In genomic region chr17:33955555-33956214, GRCm38 (mm10) we compare ENCODE assay signal across 7 mouse cellular contexts. TPM values are rescaled to one million over a fixed set of nuclear protein-coding genes. Genes with fewer than 3 reads are reported as not detected.
DNase-seq lines count a peak whose midpoint lies in the region; ATAC-seq and TF ChIP-seq lines count a peak whose summit lies in the region.

Gene Vps52 (plus strand): TSS chr17:33955812.
Gene Rps18 (minus strand): TSS chr17:33956001.

- intact Hi-C loops in left cerebral cortex, postnatal 4 days (cut with DNase I): loop anchor here (5.0 kb wide), 1 partner anchor 67 kb away; the partner anchor contains the start of gene Ring1

- H3K9me3 ChIP-seq in embryonic facial prominence, embryonic 10.5 days: no peaks in the 10 kb centered on the region
- H3K9me3 ChIP-seq in intestine, postnatal 0 days (ENCODE audit: control insufficient read depth): no peaks in the 10 kb centered on the region
- no peaks in the 10 kb centered on the region for H3K9me3 ChIP-seq in midbrain, embryonic 12.5 days

- H3K4me3 ChIP-seq in embryonic facial prominence, embryonic 10.5 days: peak within 1 kb of the TSS; percentile 85
- peak within 1 kb of the TSS; percentile 70 for H3K4me3 ChIP-seq in intestine, postnatal 0 days (ENCODE audit: low read depth, low read length)
- peak within 1 kb of the TSS; percentile 91 for H3K4me3 ChIP-seq in midbrain, embryonic 12.5 days
- peak within 1 kb of the TSS; percentile 83 for H3K4me3 ChIP-seq in small intestine, adult 2 months (ENCODE audit: low read depth, low read length)

- TF ChIP-seq POLR2A in small intestine, adult 2 months (IDR thresholded peaks at IDR 0.05; ENCODE audit: low read depth, low read length): peak; percentile 93

- peaks cover 48% of the 10 kb centered on the region for H3K4me1 ChIP-seq in embryonic facial prominence, embryonic 10.5 days
- H3K4me1 ChIP-seq in intestine, postnatal 0 days (replicated peaks; ENCODE audit: control insufficient read depth, insufficient read depth, low read length): peaks cover 10% of the 10 kb centered on the region; the same call in 1 of the 2 replicates
- peaks cover 50% of the 10 kb centered on the region for H3K4me1 ChIP-seq in midbrain, embryonic 12.5 days
- peaks cover 16% of the 10 kb centered on the region for H3K4me1 ChIP-seq in small intestine, adult 2 months (ENCODE audit: control insufficient read depth, insufficient read depth, insufficient read length, low read length)

- H3K27me3 ChIP-seq in embryonic facial prominence, embryonic 10.5 days (replicated peaks; ENCODE audit: low read depth, poor library complexity, severe bottlenecking): no peaks in the 10 kb centered on the region
- no peaks in the 10 kb centered on the region for H3K27me3 ChIP-seq in intestine, postnatal 0 days (replicated peaks; ENCODE audit: control insufficient read depth, insufficient read depth, low read length)
- H3K27me3 ChIP-seq in midbrain, embryonic 12.5 days: no peaks in the 10 kb centered on the region
- no peaks in the 10 kb centered on the region for H3K27me3 ChIP-seq in small intestine, adult 2 months (ENCODE audit: control insufficient read depth, insufficient read depth, low read length)

- under 1% methylated on average over 50 of the region's 50 CpGs for WGBS in embryonic facial prominence, embryonic 10.5 days
- WGBS in intestine, postnatal 0 days: under 1% methylated on average over 50 of the region's 50 CpGs
- WGBS in midbrain, embryonic 12.5 days: under 1% methylated on average over 50 of the region's 50 CpGs
- WGBS in small intestine, adult 2 months: under 1% methylated on average over 50 of the region's 50 CpGs

- peak within 1 kb of the TSS; percentile 79 for H3K4me2 ChIP-seq in intestine, postnatal 0 days (replicated peaks; ENCODE audit: low read depth)
- peak within 1 kb of the TSS; percentile 96 for H3K4me2 ChIP-seq in midbrain, embryonic 12.5 days (replicated peaks)

- peaks cover 65% of the 10 kb centered on the region for H3K36me3 ChIP-seq in embryonic facial prominence, embryonic 10.5 days (replicated peaks)
- peaks cover 31% of the 10 kb centered on the region for H3K36me3 ChIP-seq in intestine, postnatal 0 days (ENCODE audit: control insufficient read depth, insufficient read depth)
- peaks cover 50% of the 10 kb centered on the region for H3K36me3 ChIP-seq in midbrain, embryonic 12.5 days
- peaks cover 34% of the 10 kb centered on the region for H3K36me3 ChIP-seq in small intestine, adult 2 months (ENCODE audit: control insufficient read depth, insufficient read depth, low read length)

- peak; percentile 80 for ATAC-seq in intestine, postnatal 0 days
- peak; percentile 81 for ATAC-seq in midbrain, embryonic 12.5 days (ENCODE audit: low FRiP score, low read depth)

- DNase-seq in adrenal gland, postnatal 10 days: peak; percentile 96
- peak; percentile 96 for DNase-seq in embryonic facial prominence, embryonic 10.5 days (ENCODE audit: low spot score)
- DNase-seq in gonadal fat pad, adult 2 months (ENCODE audit: low read depth): peak; percentile 84
- peak; percentile 94 for DNase-seq in left cerebral cortex, postnatal 4 days

- peak within 1 kb of the TSS; percentile 95 for H3K27ac ChIP-seq in embryonic facial prominence, embryonic 10.5 days (replicated peaks)
- H3K27ac ChIP-seq in intestine, postnatal 0 days (ENCODE audit: low read depth, low read length): peak within 1 kb of the TSS; percentile 92
- H3K27ac ChIP-seq in midbrain, embryonic 12.5 days (replicated peaks): peak within 1 kb of the TSS; percentile 90
- peak within 1 kb of the TSS; percentile 79 for H3K27ac ChIP-seq in small intestine, adult 2 months (ENCODE audit: insufficient read depth, low read depth, low read length)

- H3K9ac ChIP-seq in intestine, postnatal 0 days (ENCODE audit: low read depth, low read length): peak within 1 kb of the TSS; percentile 77
- H3K9ac ChIP-seq in midbrain, embryonic 12.5 days (replicated peaks): peak within 1 kb of the TSS; percentile 99

- peak; percentile 53 for TF ChIP-seq CTCF in intestine, postnatal 0 days (IDR thresholded peaks at IDR 0.05; ENCODE audit: low read depth)
- TF ChIP-seq CTCF in small intestine, adult 2 months (IDR thresholded peaks at IDR 0.05; ENCODE audit: extremely low read depth, insufficient read length, insufficient replicate concordance, low read depth, low read length): 0 out of 2 replicates have a peak, but pooled peaks have one; percentile 3

RNA-seq across cellular contexts. Expression of gene Vps52, which starts in this region (rescaled TPM):
- 10 to 100 TPM; 38.8 to 51.4 TPM for total RNA-seq in adrenal gland, postnatal 10 days (2021)
- polyA plus RNA-seq in embryonic facial prominence, embryonic 10.5 days (2016; fragmentation: Nextera tagmentation; extraction: Ambion mirVana): 48.2 and 51.5 TPM in 2 replicates
- 54.5 and 62.2 TPM in 2 replicates for polyA plus RNA-seq in gonadal fat pad, adult 2 months (2012; rRNA removed)
- polyA plus RNA-seq in intestine, postnatal 0 days (2015; fragmentation: Nextera tagmentation; extraction: Ambion mirVana): 23.5 and 25.5 TPM in 2 replicates
- 10 to 100 TPM; 72.2 to 72.6 TPM for total RNA-seq in left cerebral cortex, postnatal 4 days (2021)
- polyA plus RNA-seq in midbrain, embryonic 12.5 days (2016; fragmentation: Nextera tagmentation; extraction: Ambion mirVana): 67.0 and 70.9 TPM in 2 replicates
- polyA plus RNA-seq in small intestine, adult 2 months (2012; rRNA removed): 28.4 and 52.3 TPM in 2 replicates

RNA-seq across cellular contexts. Expression of gene Rps18, which starts in this region (rescaled TPM):
- 100 to 1,000 TPM; 943 to 952 TPM for total RNA-seq in adrenal gland, postnatal 10 days (2021)
- 1,569 and 1,593 TPM in 2 replicates for polyA plus RNA-seq in embryonic facial prominence, embryonic 10.5 days (2016; fragmentation: Nextera tagmentation; extraction: Ambion mirVana)
- polyA plus RNA-seq in gonadal fat pad, adult 2 months (2012; rRNA removed): 683 and 816 TPM in 2 replicates
- polyA plus RNA-seq in intestine, postnatal 0 days (2015; fragmentation: Nextera tagmentation; extraction: Ambion mirVana): 1,060 and 1,067 TPM in 2 replicates
- 100 to 1,000 TPM; 557 to 591 TPM for total RNA-seq in left cerebral cortex, postnatal 4 days (2021)
- polyA plus RNA-seq in midbrain, embryonic 12.5 days (2016; fragmentation: Nextera tagmentation; extraction: Ambion mirVana): 891 and 909 TPM in 2 replicates
- polyA plus RNA-seq in small intestine, adult 2 months (2012; rRNA removed): 509 and 766 TPM in 2 replicates

Comparison
In these comparisons a context has a peak if more than half of its experiments do, and no peak if none do; other contexts are left out.
1. Peak in every context shown above with its lines: DNase-seq, ATAC-seq, H3K4me3 ChIP-seq and H3K27ac ChIP-seq.